Mouse (Mus musculus) kidney, adult 2 months (tissue): ENCODE results near the gene Mgat4a.

Source experiments
- CTCF ChIP-seq: fragments of 200-500 bp; conservative IDR thresholded peaks from 2 replicates; pipeline ENCODE4 v1.5.1; 2011; ENCODE audit warnings: low read depth, mild to moderate bottlenecking, control low read depth, low read length, moderate library complexity, mixed read lengths; ENCODE audit not compliant: insufficient read depth, insufficient read length
- POLR2A ChIP-seq: fragments of 200-500 bp; IDR thresholded peaks from one replicate; pipeline ENCODE4 v1.6.1; 2011; ENCODE audit warnings: low read depth, low read length, control low read depth

DNA sequence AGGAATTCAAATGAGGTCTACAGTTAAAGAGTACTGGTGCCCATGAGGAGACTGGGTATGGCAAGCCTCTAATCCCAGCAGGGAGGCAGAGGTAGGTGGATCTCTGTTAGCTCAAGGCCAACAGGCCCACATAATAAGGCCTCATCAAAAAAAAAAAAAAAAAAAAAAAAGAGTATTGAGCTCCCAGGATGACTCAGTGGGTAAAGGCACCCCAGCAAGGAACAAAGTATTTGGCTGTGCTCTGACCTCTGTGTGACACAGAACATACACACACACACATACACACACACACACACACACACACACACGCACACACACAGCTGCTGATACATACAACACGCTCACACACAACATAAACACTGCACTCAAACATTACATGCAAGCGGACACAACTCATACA, 65.5 kb downstream of the Mgat4a start:
- TF ChIP-seq CTCF: no peak
- no peak for TF ChIP-seq POLR2A
